Mouse (Mus musculus) liver, embryonic 14.5 days (tissue): ENCODE results near the gene Pls3. TPM values are rescaled to one million over a fixed set of nuclear protein-coding genes. Genes with fewer than 3 reads are reported as not detected.

Source experiments
- ATAC-seq: fragments of 200-750 bp; cut with Nextera tagmentation; 2 replicates; pipeline ENCODE4 v1.8.0; 2017; ENCODE audit warnings: moderate number of reproducible peaks, mild to moderate bottlenecking, moderate library complexity; ENCODE audit not compliant: insufficient read depth
- DNase-seq, 3 experiments: peaks; one replicate each; pipeline ENCODE4 v3.0.0-alpha.2; 2012 to 2013; ENCODE audit warnings: low read depth in 3 of 3, low spot score in 3 of 3
- H3K27ac ChIP-seq: fragments of 300-500 bp; sonication (generic); 2 replicates; pipeline ENCODE4 v1.5.1; 2014; ENCODE audit warnings: moderate library complexity, mild to moderate bottlenecking, control low read depth, inconsistent platforms
- H3K27me3 ChIP-seq: fragments of 300-500 bp; sonication (generic); 2 replicates; pipeline ENCODE4 v1.6.1; 2014; ENCODE audit warnings: mild to moderate bottlenecking, low read length, moderate library complexity; ENCODE audit not compliant: control insufficient read depth, insufficient read depth
- H3K36me3 ChIP-seq: fragments of 300-500 bp; sonication (generic); replicated peaks from 2 replicates; pipeline ENCODE4 v1.6.1; 2014; ENCODE audit warnings: low read depth; ENCODE audit not compliant: control insufficient read depth, insufficient read depth
- H3K4me1 ChIP-seq, 2 experiments: fragments of 200-500 bp in 1 of 2; fragments of 300-500 bp in 1 of 2; sonication (generic) in 1 of 2; replicated peaks; 2 replicates each; pipeline ENCODE4 v1.6.1; 2012 to 2014; ENCODE audit warnings: antibody characterized with exemption in 1 of 2, inconsistent platforms in 1 of 2, low read length in 1 of 2; ENCODE audit not compliant: control insufficient read depth in 2 of 2, insufficient read depth in 2 of 2
- H3K4me2 ChIP-seq: fragments of 300-500 bp; sonication (generic); 2 replicates; pipeline ENCODE4 v1.6.1; 2014; ENCODE audit warnings: low read depth, mild to moderate bottlenecking, control low read depth, moderate library complexity
- H3K4me3 ChIP-seq, 2 experiments: fragments of 200-500 bp in 1 of 2; fragments of 300-500 bp in 1 of 2; sonication (generic) in 1 of 2; 2 replicates each; pipeline ENCODE4 v1.5.1; 2012 to 2014; ENCODE audit warnings: low read depth in 2 of 2, low read length in 2 of 2, mild to moderate bottlenecking in 2 of 2, control low read depth in 1 of 2, inconsistent platforms in 1 of 2, moderate library complexity in 1 of 2; ENCODE audit not compliant: insufficient read depth in 1 of 2
- H3K9ac ChIP-seq: fragments of 300-500 bp; sonication (generic); replicated peaks from 2 replicates; pipeline ENCODE4 v1.6.1; 2014; ENCODE audit warnings: mild to moderate bottlenecking, control low read depth, moderate library complexity
- H3K9me3 ChIP-seq: fragments of 300-500 bp; sonication (generic); 2 replicates; pipeline ENCODE4 v1.6.1; 2016; ENCODE audit warnings: low read length, mixed read lengths; ENCODE audit not compliant: control insufficient read depth
- CTCF ChIP-seq: IDR thresholded peaks from 2 replicates; pipeline ENCODE4 v1.5.1; 2016; ENCODE audit warnings: antibody characterized with exemption, low read depth, control low read depth
- EP300 ChIP-seq: IDR thresholded peaks from 2 replicates; pipeline ENCODE4 v1.6.1; 2016; ENCODE audit warnings: antibody characterized with exemption, low read depth
- WGBS: fragments of 180-500 bp; shearing (Covaris S2); extraction: QIAGEN DNeasy Blood & Tissue Kit; methylation state at CpG from one replicate; pipeline ENCODE4 v1.1.7; 2014; ENCODE audit not compliant: insufficient replicate concordance; 5-methylcytosine and 5-hydroxymethylcytosine counted together
- polyA plus RNA-seq, 2 experiments: library from polyadenylated mRNA; depleted of rRNA in 1 of 2; stranded (reverse) in 1 of 2; unstranded in 1 of 2; fragments of >200 nt; fragmentation: Nextera tagmentation in 1 of 2; extraction: Ambion mirVana in 1 of 2; gene quantifications; 2 replicates each; pipeline versions ENCODE4 v1.2.1 to v1.2.3; 2012 to 2014

Pls3 gene
- polyA plus RNA-seq, 2 experiments, result 2.8 to 6.1 TPM

DNA sequence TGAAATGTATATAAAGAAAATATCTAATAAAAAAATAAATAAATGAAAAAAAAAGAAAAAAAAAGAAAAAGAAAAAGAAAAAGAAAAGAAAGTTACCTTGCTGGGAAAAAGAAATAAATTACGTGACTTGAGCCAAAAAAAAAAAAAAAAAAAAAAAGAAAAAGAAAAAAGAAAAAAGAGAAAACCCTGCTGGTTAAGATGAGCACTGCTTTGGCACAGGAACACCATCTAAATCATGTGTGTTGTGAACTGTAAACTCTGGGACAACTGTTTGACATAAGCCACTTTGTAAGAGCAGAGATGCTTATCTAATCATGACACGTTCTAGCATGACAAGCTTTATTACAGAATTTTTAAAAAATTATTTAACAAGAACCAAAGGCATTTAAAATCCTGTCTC lies 32.9 kb downstream of the Pls3 start:
- no peak overlapping the region for H3K9ac ChIP-seq
- WGBS, result 49% methylated on average over 2 of the region's 2 CpGs
- no peak overlapping the region for H3K4me2 ChIP-seq
- no peaks in the 10 kb centered on the region for H3K36me3 ChIP-seq
- H3K27ac ChIP-seq, result no peak overlapping the region
- no peak for ATAC-seq
- H3K9me3 ChIP-seq, result no peaks in the 10 kb centered on the region
- H3K27me3 ChIP-seq, result no peaks in the 10 kb centered on the region
- H3K4me3 ChIP-seq, result no peak overlapping the region
- no peak for DNase-seq
- TF ChIP-seq CTCF (no peak), EP300 (no peak)
- peaks cover 0 to 4% of the 10 kb centered on the region in 2 experiments; a peak in 1 of 4 replicates for H3K4me1 ChIP-seq

- Histone ChIP-seq H3K9ac (no peak overlapping the region), H3K4me2 (no peak overlapping the region), H3K9me3 (no peaks in the 10 kb centered on the region), H3K4me1 (peaks cover 0 to 4% of the 10 kb centered on the region in 2 experiments; a peak in 1 of 4 replicates), H3K4me3 (no peak overlapping the region), H3K27me3 (no peaks in the 10 kb centered on the region), H3K36me3 (no peaks in the 10 kb centered on the region), H3K27ac (no peak overlapping the region)
- TF ChIP-seq EP300 (no peak), CTCF (no peak)
- no peak for ATAC-seq
- 68% methylated on average over 4 of the region's 4 CpGs for WGBS
- DNase-seq, result no peak
These were observed 34.7 kb downstream of the Pls3 start for GRCm38 (mm10) chrX:75840263-75840662.

- WGBS, result 18% methylated on average over 2 of the region's 2 CpGs
- H3K27me3 ChIP-seq, result no peaks in the 10 kb centered on the region
- no peaks in the 10 kb centered on the region for H3K4me1 ChIP-seq
- no peaks in the 10 kb centered on the region for H3K36me3 ChIP-seq
- H3K9me3 ChIP-seq, result no peaks in the 10 kb centered on the region
- H3K4me3 ChIP-seq, result no peak overlapping the region
- TF ChIP-seq EP300 (no peak), CTCF (no peak)
- no peak overlapping the region for H3K4me2 ChIP-seq
- ATAC-seq, result no peak
- H3K27ac ChIP-seq, result no peak overlapping the region
- H3K9ac ChIP-seq, result no peak overlapping the region
- DNase-seq, result no peak
These were observed 40.1 kb downstream of the Pls3 start for GRCm38 (mm10) chrX:75834836-75835235.

GRCm38 (mm10) chrX:75834286-75834685 lies 40.7 kb downstream of the Pls3 start:
- ATAC-seq (no peak), DNase-seq (no peak)
- Histone ChIP-seq H3K9me3 (no peaks in the 10 kb centered on the region), H3K27ac (no peak overlapping the region), H3K4me1 (no peaks in the 10 kb centered on the region), H3K36me3 (no peaks in the 10 kb centered on the region), H3K4me2 (no peak overlapping the region), H3K4me3 (no peak overlapping the region), H3K9ac (no peak overlapping the region), H3K27me3 (no peaks in the 10 kb centered on the region)
- TF ChIP-seq CTCF (no peak), EP300 (no peak)
- 65% methylated on average over 2 of the region's 2 CpGs for WGBS

DNA sequence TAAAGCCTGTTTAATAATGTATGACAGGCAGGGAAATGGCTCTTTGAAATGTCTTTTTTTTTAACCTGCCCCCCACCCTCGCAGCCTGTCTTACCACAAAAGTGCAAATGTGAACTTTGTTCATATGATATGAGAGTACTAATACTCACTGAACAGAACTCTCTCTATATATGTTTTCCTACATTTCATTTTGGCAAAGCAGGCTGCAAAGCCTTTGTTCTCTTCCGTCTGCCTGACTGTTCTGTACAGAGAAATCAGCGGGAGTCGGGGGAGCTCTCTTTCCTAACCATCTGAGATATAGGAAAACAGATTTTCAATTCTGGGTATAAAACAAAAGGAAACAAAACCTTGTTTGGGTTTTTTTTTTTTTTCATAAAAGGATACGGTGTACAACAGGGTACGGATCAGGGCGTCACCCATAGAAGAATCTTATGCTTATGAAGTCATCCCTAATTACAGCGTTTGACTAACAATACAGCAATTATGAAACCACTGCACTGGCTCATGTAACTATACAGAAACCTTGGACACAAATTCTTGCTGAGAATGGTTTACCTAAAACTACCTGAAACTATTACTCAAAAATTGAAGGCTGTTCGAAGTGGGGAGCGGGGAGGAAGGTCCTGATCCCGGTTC lies 41.9 kb downstream of the Pls3 start:
- no peaks in the 10 kb centered on the region for H3K9me3 ChIP-seq
- no peaks in the 10 kb centered on the region for H3K27me3 ChIP-seq
- TF ChIP-seq CTCF, result no peak
- TF ChIP-seq EP300, result no peak
- H3K4me1 ChIP-seq, result no peaks in the 10 kb centered on the region
- no peak overlapping the region for H3K4me3 ChIP-seq
- ATAC-seq (no peak), DNase-seq (no peak)
- 76% methylated on average over 11 of the region's 11 CpGs for WGBS
- no peak overlapping the region for H3K4me2 ChIP-seq
- no peak overlapping the region for H3K9ac ChIP-seq
- H3K36me3 ChIP-seq, result no peaks in the 10 kb centered on the region
- H3K27ac ChIP-seq, result no peak overlapping the region
